Mouse (Mus musculus): ENCODE results near the gene Shmt2.

Gene Shmt2

DNA sequence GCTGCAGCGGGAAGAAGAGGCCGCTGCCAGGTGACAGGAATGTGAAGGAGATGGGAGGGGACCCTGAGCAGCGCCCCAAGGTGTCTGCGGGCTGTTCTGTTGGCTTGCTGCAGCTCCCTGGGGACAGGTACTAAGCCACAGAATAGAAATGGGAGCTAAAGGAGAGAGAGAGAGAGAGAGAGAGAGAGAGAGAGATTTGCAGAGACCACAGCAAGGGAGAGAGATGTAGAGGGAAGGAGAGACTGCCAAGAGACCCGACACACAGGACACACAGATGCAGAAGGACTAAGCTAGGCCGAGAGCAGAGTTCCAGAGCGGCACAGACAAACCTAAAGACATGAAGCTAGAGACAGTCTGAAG is 10.0 kb downstream of the Shmt2 start:
- no peak for DNase-seq (ENCODE audit: extremely low spot score, low spot score)

DNA sequence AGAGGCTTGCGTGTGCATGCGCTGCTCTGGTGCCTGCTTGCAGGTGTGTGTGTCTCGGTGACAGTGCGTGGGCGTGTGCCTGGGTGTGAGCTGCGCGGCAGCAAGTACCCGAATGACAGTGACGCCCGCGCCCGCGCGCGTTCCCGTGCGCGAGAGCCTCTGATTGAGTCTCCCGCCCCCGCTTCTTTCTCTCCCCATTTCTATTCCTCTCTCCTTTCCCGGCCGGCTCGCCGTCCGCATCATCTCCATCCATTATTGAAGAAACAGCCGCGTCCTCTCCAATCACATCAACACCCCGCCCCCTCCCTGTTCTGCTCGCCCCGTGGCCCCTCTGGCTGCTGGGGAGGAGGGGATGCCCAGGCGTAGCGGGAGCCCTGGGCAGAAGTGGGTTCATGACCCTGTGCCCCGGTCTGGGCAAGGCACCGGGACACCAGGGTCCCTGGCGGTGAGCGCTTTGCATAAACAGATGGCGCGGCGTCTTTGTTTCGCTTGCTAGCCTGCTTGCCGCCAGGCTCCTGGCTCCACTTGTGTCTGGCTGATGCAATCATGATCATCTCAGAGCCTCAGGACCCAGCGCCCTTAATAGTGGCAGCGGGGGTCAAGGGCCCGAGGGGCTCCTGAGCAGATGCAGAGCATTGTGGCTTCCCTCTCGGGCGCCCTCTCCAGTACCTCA is 10.5 kb downstream of the Shmt2 start:
- peak; percentile 79 for DNase-seq (ENCODE audit: extremely low spot score, low spot score)

DNA sequence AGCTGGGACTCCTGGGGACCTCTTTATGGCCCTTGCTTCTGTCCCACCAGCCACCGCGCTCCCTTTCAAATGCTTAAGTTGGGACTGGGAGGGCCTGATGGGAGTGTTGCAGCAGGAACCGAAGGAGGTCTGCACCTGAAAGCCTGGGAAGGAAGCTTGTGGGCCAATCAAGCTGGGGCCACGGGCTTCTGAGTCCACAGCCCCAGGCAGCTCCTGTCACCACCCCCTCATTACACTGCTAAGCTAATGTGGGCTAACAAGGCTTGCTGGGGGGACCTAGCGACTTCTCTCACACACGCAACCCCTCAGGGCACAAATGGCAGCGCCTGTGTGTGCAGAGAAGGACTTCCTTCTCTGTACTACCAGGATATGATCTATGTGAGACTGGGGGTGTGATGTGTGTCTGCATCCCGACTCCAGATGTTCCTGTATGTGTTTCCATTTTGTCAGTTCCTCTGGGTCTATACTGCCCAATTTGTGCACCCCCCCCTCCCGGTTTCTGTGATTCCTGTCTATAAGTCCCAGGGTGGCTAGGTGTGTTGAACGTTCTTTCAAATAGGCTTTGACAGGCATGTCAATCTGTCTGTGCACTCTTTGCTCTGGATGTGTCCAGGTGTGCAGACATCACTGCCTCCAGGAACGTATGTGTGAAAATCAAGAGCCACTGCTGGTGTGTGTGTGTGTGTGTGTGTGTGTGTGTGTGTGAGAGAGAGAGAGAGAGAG is 11.2 kb downstream of the Shmt2 start:
- DNase-seq (ENCODE audit: extremely low spot score, low spot score): peak; percentile 52

DNA sequence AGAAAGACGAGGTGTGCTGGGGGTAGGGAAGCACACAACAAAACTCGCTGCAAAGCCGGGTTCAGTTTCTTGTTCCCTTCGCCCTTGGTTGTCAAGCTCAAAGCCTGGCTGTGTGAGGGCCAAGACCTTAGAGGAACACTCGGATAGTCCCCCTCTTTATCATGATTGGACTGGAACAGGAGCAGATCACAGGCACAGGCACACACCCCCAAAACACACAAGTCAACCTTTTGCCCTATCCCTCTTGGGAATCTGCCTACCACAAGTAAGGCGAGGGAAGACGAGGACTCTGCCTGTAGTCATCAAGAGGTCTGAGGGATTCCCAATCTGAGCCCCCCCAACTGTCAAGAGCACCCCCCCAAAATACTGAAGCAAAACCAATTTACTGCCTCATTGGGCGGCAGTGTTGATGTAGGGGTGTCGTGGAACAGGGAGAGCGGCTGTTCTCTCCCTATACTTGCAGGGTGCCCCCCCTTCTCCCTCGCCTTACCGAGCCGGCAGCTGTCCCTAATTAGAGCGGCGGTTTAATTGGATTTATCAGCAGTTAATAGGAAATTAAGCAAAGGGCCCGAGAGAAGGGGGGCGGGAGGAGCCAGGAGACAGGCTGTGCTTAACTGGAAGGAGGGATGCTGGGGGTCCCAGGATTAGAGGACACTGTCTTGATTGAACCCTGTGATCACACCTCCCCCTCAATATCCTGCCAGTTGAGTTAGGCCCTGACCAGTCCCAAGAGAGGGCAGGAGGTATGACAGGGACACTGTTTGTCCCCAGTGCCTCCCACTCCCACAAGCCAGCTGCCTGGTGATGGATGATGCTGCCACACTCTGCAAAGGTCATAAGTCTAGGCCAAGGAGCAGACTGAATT is 12.2 kb downstream of the Shmt2 start:
- peak; percentile 60 for DNase-seq (ENCODE audit: extremely low spot score, low spot score)

DNA sequence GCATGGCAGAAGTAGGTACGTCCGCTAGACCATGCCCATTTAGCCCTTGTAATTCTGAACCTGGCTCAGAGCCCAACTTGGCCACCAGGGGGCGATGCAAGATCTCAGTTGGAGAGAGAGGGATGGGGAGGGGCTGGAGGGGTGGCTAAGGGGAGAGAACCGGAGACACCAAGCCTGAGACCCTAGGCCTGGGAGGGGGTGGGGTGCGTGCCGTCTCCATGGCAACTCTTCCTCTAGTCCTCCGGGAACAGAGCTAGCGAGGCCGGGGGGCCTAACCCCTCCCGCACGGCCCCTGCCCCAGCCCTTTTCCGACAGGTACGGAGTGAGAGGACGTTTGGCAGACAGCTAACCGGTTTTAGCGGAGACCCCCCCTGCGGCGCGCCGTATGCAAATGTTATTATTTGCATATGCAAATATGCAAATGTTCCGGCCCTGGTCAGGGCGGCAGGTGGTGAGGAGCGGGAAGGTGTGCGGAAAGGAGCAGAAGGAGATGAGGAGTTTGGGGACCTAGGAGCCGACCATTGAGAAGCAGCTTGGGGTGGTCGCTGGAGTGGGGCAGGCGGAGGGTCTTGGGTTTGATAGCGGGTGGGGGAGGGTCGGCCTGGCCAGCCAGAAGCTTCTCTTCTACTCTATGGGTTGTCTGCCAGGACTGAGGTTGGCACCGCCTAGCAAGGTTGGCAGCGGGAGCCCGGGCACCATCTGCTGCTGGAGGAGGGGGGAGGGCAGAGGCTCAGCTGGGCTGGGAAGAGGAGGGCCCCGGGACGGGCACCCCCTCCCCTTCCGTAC is 13.0 kb downstream of the Shmt2 start:
- peak; percentile 99 for DNase-seq (ENCODE audit: extremely low spot score, low spot score)

DNA sequence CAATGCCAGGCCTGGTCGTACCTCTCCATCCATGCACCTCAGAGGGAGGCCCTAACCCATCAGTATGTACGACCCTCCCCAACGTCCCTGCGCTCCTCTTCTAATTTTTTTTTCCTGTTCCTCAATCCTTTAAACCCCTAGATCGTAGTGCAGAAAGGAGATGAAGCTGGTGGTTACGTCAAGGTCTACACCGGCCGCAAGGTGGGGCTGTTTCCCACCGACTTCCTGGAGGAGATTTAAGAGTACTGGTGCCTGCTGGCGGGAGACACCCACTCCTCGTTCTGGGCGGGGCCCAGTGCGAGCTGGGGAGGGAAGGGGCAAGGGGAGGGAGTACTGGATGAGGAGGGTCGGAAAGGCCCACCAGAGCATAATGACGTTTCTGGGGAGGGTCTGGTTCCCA is 14.0 kb downstream of the Shmt2 start:
- peak; percentile 82 for DNase-seq (ENCODE audit: extremely low spot score, low spot score)

DNA sequence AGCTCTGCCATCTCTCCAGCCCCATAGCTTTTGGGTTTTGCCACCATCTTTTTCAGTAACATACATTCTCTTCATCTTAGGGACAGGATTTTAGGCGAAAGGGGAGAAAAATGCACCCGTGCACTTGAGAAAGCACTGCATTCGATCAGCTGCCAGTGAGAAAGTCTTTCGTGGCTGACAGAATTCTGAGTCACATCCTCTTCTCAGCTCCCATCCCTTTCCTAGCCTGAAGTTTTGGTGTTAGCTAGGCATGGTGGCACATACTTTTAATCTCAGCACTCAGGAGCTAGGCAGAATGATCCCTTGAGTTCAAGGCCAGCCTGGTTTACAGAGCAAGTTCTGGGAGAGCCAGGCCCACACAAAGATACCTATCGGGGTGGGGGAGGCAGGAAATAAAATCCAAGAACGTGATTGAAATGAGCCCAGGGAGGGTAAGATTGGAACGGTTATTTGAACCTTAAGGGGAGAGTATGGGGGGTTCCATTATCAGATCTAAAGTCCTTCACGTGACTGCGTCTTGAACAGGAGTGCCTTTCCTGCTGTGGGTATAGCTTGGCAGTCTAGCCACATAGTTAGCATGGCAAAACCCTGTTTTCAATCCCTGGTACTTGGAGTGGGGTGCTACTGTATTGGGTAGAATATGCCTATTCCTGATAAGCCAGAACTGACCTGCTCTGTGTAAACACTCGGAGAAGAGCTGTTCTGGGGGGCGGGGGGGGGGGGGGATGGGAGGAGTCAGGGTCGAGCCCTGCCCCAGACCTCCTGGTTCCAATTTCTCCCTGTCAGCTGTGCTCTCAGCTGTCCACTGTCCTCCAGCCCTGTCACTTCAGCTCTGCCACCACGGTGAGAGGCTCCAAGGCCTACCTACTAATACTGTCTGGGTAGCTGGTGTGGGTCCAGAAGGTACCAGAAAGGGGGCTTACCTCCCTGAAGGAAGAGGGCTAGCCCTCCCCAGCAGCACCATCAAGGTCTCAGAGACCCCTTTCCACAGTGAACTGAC is 21.1 kb downstream of the Shmt2 start, which contains the start of gene Stac3:
TSS of gene Stac3 (plus strand) at position 793 of the 1,000 bp plus-strand sequence.
- DNase-seq (ENCODE audit: extremely low spot score, low spot score): no peak

DNA sequence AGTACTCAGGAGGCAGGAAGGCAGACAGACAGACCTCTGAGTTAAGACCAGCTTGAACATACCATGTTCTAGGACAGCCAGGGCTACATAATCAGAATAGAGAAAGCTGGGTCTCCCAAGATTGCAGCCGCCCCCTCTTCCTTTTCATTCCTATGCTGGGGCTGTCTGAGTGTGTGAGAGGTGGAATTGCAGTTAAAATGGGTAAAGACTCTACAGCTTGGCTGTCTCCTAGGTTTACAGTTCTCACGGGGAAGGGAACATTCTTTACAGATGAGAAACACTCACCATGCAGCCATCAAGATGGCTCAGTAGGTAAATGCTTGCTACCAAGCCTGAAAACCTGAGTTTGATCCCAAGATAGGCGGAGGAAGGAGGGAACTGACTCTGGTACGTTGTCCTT is 22.2 kb downstream of the Shmt2 start:
- no peak for DNase-seq (ENCODE audit: extremely low spot score, low spot score)

DNA sequence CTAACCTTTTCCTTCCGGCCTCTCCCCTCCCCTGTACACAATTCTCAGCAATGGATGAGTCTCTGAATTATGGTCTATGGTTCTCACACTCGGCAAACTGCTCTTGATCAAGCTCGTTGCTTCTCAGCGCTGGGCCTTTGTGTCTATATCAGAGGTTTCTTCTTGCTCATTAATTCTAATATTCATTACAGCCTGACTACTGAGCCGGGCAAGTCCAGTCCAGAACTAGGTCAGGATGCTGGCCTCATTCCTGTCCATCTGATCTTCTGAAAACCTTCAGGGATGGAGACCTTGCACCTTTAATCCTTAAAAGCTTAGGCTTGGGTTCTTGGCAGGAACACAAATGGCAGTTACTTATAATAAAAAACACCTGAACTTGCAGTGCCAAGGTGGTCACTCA is 22.7 kb downstream of the Shmt2 start:
- no peak for DNase-seq (ENCODE audit: extremely low spot score, low spot score)

DNA sequence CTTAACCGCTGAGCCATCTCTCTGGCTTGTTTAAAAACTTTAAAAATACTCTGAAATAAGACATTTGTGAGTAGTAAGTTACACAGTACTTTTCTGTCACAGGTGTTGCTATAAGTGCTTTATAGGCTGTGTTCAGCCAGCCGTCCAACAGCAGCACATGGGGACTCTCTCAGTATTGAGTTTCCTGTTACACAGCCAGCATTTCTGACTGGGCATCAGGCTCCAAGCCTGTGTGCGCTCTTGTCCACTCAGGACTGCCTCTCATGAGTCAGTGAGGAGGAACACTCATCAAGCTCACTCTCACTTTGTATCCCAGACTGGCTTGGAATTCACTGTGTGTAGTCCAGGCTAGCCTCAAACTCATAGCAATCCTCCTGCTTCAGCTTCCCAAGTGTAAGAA is 26.1 kb downstream of the Shmt2 start:
- no peak for DNase-seq (ENCODE audit: extremely low spot score, low spot score)

DNA sequence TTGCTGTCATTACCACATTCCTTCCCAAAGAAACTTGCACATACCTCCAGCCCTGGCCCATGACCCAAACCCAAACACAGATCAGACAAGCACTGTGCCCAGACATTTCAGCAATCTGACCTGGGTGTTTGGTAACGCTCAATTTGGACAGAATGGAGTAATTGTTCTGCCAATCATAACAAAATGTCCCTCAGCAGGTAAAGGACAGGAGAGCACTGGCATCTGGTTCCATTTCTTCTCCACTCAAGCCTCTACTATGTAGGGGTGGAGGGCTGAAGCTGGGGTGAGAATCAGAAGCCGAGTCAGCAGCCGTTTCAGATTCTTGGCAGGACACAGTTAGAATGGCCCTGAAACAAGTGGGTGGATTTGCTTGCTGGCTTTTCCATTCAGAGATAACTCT is 30.1 kb downstream of the Shmt2 start:
- DNase-seq (ENCODE audit: extremely low spot score, low spot score): no peak

DNA sequence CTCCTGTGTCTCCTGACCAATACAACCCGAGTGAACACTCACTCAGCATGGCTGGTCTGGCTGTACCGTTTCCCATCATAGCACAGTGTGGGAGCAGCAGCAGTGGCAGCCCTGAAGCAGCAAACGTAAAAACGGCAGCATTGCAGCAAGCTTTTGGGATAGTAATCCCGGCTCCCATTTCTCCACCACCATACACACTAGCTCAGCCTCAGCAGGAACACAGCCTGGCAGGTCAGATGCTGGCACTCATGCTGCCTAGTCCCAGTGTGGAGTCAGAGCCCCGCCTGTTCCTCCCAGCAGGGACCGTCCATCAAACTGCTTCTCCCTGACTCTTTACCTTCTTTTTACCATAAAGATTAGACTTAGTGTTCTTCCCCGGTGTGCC is 31.1 kb downstream of the Shmt2 start:
- DNase-seq (ENCODE audit: extremely low spot score, low spot score): no peak

DNA sequence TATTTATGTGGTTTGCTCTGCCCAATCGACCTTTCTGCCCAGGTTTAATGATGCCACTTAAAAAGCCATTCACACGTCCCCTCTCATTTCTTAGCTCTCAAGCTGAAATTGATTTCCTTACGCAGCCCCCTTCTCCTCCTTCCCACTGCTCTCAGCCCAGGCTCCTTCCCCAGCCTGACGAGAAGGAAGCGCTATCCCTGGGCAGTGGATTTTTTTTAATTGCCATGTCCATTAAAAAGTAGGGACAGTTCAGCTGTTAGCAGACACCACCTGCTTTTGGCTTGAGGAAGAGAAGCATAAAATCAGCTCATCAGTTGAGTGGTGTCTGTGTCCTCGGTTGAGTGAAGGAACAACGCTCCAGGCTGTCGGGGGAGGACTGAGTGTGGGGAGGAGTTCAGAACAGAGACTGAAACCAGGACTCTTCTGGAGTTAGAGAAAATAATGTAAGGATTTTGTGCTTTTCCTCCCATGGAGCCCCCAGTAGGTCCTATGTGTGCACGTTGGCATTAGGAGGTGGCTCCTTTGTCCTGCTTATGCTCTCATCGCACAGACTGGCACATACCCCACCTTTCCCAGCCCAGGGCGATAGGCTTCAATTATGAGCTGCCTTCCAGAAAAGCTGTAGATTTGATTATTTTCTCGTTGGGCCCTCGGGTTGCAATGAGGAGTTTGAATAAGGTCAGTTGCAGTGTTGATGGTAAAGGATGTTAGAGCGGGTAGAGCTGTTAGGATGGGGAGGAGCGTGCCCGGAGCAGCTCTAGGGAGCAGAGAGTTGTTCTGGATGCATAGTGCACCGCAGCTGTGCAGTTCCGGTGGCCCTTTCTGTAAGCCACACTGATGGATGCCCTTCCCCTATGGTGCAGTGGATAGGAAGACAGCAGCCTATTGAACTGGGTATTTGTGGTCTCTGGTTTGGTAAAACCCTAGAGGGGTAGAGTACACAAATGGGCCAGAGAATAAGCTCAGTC is 31.8 kb downstream of the Shmt2 start:
- DNase-seq (ENCODE audit: extremely low spot score, low spot score): no peak

DNA sequence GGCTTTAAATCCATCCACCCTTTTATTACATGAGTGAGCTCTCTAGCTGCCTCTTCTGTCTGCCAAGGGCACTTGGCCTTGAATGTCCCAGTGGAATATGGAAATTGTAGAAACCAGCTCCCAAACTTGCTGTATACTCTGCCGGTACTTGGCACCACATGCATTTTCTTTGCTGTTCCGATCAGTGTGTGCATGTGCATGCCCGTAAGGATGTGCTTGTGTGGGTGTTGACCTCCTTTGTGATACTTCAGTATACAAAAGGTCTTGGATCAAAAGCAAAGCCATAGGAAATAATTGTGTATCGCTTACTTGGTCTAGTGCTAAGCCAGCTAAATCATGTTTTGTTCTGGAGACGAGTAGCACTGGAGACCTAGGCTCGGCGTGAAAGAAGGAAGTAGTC is 33.4 kb downstream of the Shmt2 start:
- no peak for DNase-seq (ENCODE audit: extremely low spot score, low spot score)

DNA sequence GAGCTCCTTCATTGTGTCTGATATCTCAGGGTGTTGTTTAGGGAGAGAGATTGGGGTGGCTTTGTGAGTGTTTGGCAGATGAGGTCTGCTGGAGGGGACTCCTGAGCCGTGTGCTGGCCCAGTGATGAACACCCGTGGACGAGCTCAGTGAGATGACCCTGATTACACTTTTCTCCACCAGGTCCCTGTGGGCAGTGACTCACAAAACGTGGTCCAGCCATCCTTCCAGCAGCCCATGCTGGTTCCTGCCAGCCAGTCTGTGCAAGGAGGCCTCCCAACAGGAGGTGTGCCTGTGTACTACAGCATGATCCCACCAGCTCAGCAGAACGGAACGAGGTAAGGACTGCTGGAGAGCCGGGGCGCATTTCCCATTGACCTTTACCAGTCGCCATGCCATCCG is 37.0 kb downstream of the Shmt2 start:
- no peak for DNase-seq (ENCODE audit: extremely low spot score, low spot score)

DNA sequence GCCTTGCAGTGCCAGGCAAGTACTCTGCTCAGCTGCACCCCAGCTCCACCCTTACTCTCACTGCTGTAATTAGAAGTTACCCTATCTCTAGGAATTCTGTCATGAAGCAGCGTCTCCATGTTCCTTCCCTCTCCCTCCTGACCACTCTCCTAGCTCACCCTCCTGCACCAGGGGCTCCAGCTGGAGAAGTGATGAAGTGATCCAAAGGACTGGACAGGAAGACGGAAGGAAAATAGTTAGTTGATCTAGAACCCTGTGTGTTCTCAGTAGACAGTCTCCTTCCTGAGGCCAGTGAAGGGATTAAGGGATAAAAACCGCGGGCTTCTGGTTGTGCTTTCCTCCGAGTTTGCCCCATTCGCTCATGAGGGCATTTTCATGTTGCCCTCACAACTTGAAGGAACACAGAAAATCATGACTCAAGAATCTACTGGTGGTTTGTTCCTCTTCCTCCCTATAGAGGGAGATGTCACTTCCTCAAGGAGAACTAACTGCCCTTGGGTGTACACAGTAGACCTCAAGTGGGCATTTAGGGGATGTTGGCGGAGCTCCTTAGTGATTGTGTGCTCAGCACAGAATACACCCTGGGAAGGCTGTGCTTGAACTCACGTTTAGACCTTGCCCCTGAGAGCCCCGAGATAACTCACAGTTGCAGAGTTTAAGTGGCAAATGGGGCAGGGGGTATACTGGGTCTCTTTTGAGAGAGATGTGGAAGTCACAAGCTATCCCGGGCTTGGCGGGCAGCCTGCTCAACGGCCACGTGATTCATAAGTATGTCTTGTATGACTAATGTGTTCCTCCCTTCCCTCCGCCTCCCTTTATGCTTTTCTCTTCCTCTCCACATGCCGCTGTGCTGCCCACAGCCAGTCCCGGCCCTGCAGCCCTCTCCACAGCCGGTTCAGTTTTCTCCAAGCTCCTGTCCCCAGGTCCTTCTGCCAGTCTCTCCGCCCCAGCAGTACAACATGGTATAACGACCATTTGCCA is 41.1 kb downstream of the Shmt2 start:
- no peak for DNase-seq (ENCODE audit: extremely low spot score, low spot score)

DNA sequence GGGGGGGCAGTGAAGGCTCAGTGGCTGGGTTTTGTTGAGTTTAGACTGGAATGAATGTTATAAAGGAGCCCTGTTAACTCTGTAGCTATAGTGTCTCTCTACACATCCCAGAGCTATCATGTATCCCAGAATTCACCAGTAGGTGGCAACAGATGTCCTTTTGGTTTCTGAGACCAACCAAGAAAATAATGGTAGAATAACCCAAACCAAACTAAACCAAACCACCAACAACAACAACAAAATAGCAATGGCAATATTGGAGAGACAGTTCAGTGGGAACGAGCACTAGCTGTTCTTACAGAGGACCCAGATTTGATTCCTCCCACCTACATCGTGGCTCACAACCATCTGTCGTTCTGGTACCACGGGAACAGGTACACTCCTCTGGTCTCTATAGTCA is 43.1 kb downstream of the Shmt2 start:
- no peak for DNase-seq (ENCODE audit: extremely low spot score, low spot score)

DNA sequence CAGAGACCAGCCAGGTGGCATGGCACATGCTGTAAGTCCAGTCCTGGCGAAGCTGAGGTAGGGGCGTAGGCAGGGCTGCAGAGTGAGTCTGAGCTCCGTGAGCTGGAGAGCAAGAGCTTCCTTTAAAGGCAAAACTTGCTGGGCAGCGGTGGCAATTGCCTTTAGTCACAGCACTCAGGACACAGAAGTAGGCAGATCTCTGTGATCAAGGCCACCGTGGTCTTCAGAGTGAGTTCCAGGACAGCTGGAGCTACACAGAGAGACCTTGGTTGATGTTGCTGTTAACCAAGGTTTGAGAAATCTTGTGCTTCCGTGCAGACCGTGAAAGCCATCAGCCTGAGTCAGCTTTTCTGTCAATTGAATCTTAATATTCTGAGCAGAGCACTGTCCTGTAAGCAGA is 44.9 kb downstream of the Shmt2 start:
- DNase-seq (ENCODE audit: extremely low spot score, low spot score): no peak
